Mouse (Mus musculus): ENCODE data around the gene Rimklb. TPM values are rescaled to one million over a fixed set of nuclear protein-coding genes. Genes with fewer than 3 reads are reported as not detected.

Rimklb gene
- polyA plus RNA-seq, 1 experiment from 2014 or later = 21.6 TPM

- no peak overlapping the region for H3K9ac ChIP-seq
- 27% methylated on average over 5 of the region's 5 CpGs for WGBS
- peak; percentile 81 for TF ChIP-seq CTCF (IDR thresholded peaks at IDR 0.05; ENCODE audit: low read depth)
- DNase-seq = peak; percentile 73
- peaks cover 9% of the 10 kb centered on the region for H3K4me1 ChIP-seq (ENCODE audit: insufficient read depth)
- no peaks in the 10 kb centered on the region for H3K9me3 ChIP-seq (ENCODE audit: low read depth, low read length)
- 0 out of 2 replicates have a peak, but pooled peaks have one; percentile 9 for ATAC-seq (ENCODE audit: insufficient read depth)
- no peaks in the 10 kb centered on the region for H3K27me3 ChIP-seq (ENCODE audit: insufficient read depth, low read length)
- no peaks in the 10 kb centered on the region for H3K36me3 ChIP-seq (ENCODE audit: insufficient read depth)
- peak overlapping the region; percentile 91 for H3K27ac ChIP-seq (ENCODE audit: low read depth)
- H3K4me2 ChIP-seq = no peak overlapping the region
- H3K4me3 ChIP-seq (ENCODE audit: low read depth, low read length) = no peak overlapping the region
Observed at GRCm38 (mm10) chr6:122496501-122496900, 2.1 kb downstream of the Rimklb start.

- TF ChIP-seq CTCF (IDR thresholded peaks at IDR 0.05; ENCODE audit: low read depth) = no peak
- DNase-seq = peak; percentile 93
- Histone ChIP-seq H3K9me3 (ENCODE audit: low read depth, low read length) (no peaks in the 10 kb centered on the region), H3K4me3 (ENCODE audit: low read depth, low read length) (peak overlapping the region; percentile 18), H3K4me2 (peak overlapping the region; percentile 57), H3K4me1 (ENCODE audit: insufficient read depth) (peaks cover 12% of the 10 kb centered on the region), H3K27me3 (ENCODE audit: insufficient read depth, low read length) (no peaks in the 10 kb centered on the region), H3K9ac (peak overlapping the region; percentile 32), H3K27ac (ENCODE audit: low read depth) (peak overlapping the region; percentile 91), H3K36me3 (ENCODE audit: insufficient read depth) (no peaks in the 10 kb centered on the region)
- ATAC-seq (ENCODE audit: insufficient read depth) = peak; percentile 72
- WGBS = 2% methylated on average over 21 of the region's 21 CpGs
Observed at GRCm38 (mm10) chr6:122495082-122495881, 3.3 kb downstream of the Rimklb start.

- no peak overlapping the region for H3K4me2 ChIP-seq
- H3K9ac ChIP-seq = no peak overlapping the region
- no peak for ATAC-seq (ENCODE audit: insufficient read depth)
- no peaks in the 10 kb centered on the region for H3K36me3 ChIP-seq (ENCODE audit: insufficient read depth)
- WGBS = 38% methylated on average over 6 of the region's 6 CpGs
- H3K27ac ChIP-seq (ENCODE audit: low read depth) = 0 out of 2 replicates have a peak overlapping the region, but pooled peaks have one; percentile 91
- TF ChIP-seq CTCF (IDR thresholded peaks at IDR 0.05; ENCODE audit: low read depth) = no peak
- peaks cover 12% of the 10 kb centered on the region for H3K4me1 ChIP-seq (ENCODE audit: insufficient read depth)
- H3K27me3 ChIP-seq (ENCODE audit: insufficient read depth, low read length) = no peaks in the 10 kb centered on the region
- no peak for DNase-seq
- H3K4me3 ChIP-seq (ENCODE audit: low read depth, low read length) = no peak overlapping the region
- H3K9me3 ChIP-seq (ENCODE audit: low read depth, low read length) = no peaks in the 10 kb centered on the region
Observed at GRCm38 (mm10) chr6:122493799-122494472, 4.6 kb downstream of the Rimklb start.

GRCm38 (mm10) chr6:122492479-122492878, 6.1 kb downstream of the Rimklb start:
- H3K36me3 ChIP-seq (ENCODE audit: insufficient read depth) = no peaks in the 10 kb centered on the region
- peaks cover 12% of the 10 kb centered on the region for H3K4me1 ChIP-seq (ENCODE audit: insufficient read depth)
- no peak overlapping the region for H3K27ac ChIP-seq (ENCODE audit: low read depth)
- ATAC-seq (ENCODE audit: insufficient read depth) = no peak
- no peak overlapping the region for H3K9ac ChIP-seq
- 31% methylated on average over 6 of the region's 6 CpGs for WGBS
- H3K9me3 ChIP-seq (ENCODE audit: low read depth, low read length) = no peaks in the 10 kb centered on the region
- DNase-seq = no peak
- TF ChIP-seq CTCF (IDR thresholded peaks at IDR 0.05; ENCODE audit: low read depth) = no peak
- no peaks in the 10 kb centered on the region for H3K27me3 ChIP-seq (ENCODE audit: insufficient read depth, low read length)
- H3K4me2 ChIP-seq = peak overlapping the region; percentile 63
- no peak overlapping the region for H3K4me3 ChIP-seq (ENCODE audit: low read depth, low read length)

- ATAC-seq (ENCODE audit: insufficient read depth) (peak; percentile 89), DNase-seq (peak; percentile 95)
- peak overlapping the region; percentile 82 for H3K27ac ChIP-seq (ENCODE audit: low read depth)
- WGBS = under 1% methylated on average over 16 of the region's 16 CpGs
- no peak for TF ChIP-seq CTCF (IDR thresholded peaks at IDR 0.05; ENCODE audit: low read depth)
- peaks cover 12% of the 10 kb centered on the region for H3K4me1 ChIP-seq (ENCODE audit: insufficient read depth)
- peak overlapping the region; percentile 51 for H3K9ac ChIP-seq
- H3K27me3 ChIP-seq (ENCODE audit: insufficient read depth, low read length) = peaks cover 4% of the 10 kb centered on the region; the same call in 1 of the 2 replicates
- no peaks in the 10 kb centered on the region for H3K36me3 ChIP-seq (ENCODE audit: insufficient read depth)
- peak overlapping the region; percentile 28 for H3K4me3 ChIP-seq (ENCODE audit: low read depth, low read length)
- no peaks in the 10 kb centered on the region for H3K9me3 ChIP-seq (ENCODE audit: low read depth, low read length)
- H3K4me2 ChIP-seq = peak overlapping the region; percentile 63
Observed at GRCm38 (mm10) chr6:122491557-122491956, 7.0 kb downstream of the Rimklb start.

GRCm38 (mm10) chr6:122490929-122491512, 7.5 kb downstream of the Rimklb start:
- Histone ChIP-seq H3K4me3 (ENCODE audit: low read depth, low read length) (peak overlapping the region; percentile 28), H3K9me3 (ENCODE audit: low read depth, low read length) (no peaks in the 10 kb centered on the region), H3K9ac (peak overlapping the region; percentile 46), H3K36me3 (ENCODE audit: insufficient read depth) (no peaks in the 10 kb centered on the region), H3K27me3 (ENCODE audit: insufficient read depth, low read length) (peaks cover 4% of the 10 kb centered on the region; the same call in 1 of the 2 replicates), H3K4me2 (peak overlapping the region; percentile 63), H3K4me1 (ENCODE audit: insufficient read depth) (peaks cover 11% of the 10 kb centered on the region), H3K27ac (ENCODE audit: low read depth) (peak overlapping the region; percentile 82)
- no peak for ATAC-seq (ENCODE audit: insufficient read depth)
- TF ChIP-seq CTCF (IDR thresholded peaks at IDR 0.05; ENCODE audit: low read depth) = no peak
- DNase-seq = peak; percentile 45
- 21% methylated on average over 15 of the region's 15 CpGs for WGBS

Data from lung, embryonic 14.5 days (tissue).